Mouse (Mus musculus) ES-Bruce4 (cell line): ENCODE results near the gene Cd8b1.

Experiments used
- CTCF ChIP-seq: IDR thresholded peaks from one replicate; pipeline ENCODE4 v1.8.1; 2011; ENCODE audit warnings: low read depth, low read length
- POLR2A ChIP-seq: IDR thresholded peaks from one replicate; pipeline ENCODE4 v1.8.1; 2011; ENCODE audit warnings: low read length; ENCODE audit not compliant: insufficient read depth

DNA sequence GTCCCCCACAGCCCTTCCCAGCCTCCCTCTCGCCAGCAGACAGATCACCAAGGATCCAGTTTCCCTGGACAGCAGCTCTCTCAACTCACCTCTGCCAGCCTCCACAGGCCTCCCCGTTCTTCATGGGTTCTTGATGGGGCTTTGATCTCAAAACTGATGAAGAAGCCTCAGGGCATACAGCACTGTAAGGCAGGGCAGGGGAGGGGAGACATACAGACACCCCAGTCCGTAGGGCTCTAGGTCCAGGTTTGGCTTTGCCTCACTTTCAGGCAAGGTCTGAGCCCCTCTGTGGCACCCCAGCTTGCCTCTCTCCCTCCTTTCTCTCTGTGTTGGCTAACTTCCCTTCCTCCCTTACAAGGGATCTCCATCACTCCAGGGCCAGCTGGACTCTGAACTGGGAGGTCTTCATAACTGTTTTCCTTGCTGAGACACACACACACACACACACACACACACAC is 733 bp upstream of the Cd8b1 start, which contains the start of gene Smyd1:
- TF ChIP-seq CTCF: no peak
- TF ChIP-seq POLR2A: no peak
